Mouse (Mus musculus) ovary, postnatal 10 days (tissue): ENCODE results near the gene Rpgrip1l.

ENCODE experiments used
- DNase-seq: peaks from one replicate; pipeline ENCODE4 v3.0.0; 2022; ENCODE audit warnings: low spot score

Gene Rpgrip1l

DNA sequence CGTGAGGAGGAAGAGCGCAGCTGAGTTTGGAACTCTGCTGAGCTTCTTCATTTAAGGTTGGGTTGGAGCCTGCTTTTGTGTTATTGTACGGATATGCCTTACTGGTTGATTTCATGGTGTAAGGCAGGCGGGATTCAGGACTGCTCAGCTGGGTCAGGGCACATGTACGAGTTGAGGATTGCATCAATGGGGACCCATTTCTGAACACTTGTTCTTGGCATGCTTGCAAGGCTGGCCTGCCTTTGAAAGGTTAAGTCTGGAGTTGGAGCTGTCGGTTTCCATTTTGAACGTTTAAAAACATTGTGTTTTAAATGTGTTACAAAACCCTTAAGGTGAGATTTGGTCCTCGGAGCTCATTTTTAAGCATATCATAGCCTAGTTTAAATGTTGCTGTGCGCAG lies 16.0 kb upstream of the Rpgrip1l start:
- no peak for DNase-seq

GRCm38 (mm10) chr8:91327471-91328205 lies 14.6 kb upstream of the Rpgrip1l start:
- DNase-seq, result no peak

DNA sequence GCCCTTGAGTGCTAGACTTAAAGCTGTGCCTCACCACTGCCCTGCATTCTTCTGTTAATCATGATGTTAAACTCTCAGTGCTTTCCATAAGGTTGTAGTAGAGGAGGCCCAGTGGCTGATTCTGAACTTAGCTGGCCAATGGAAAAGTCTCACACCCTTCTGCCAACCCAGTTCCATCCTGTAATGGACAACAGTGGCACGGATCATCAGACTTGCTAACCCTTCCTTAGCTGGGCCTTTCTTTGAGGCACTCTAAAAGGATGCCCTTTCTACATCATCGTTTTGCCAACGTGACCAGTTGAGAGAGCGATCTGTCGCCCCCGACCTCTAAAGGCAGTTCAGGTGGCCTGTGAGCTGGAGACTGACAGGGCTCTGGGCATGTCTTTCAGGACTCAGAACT lies 13.9 kb upstream of the Rpgrip1l start:
- no peak for DNase-seq

GRCm38 (mm10) chr8:91326018-91326417 lies 13.0 kb upstream of the Rpgrip1l start:
- DNase-seq, result no peak

DNA sequence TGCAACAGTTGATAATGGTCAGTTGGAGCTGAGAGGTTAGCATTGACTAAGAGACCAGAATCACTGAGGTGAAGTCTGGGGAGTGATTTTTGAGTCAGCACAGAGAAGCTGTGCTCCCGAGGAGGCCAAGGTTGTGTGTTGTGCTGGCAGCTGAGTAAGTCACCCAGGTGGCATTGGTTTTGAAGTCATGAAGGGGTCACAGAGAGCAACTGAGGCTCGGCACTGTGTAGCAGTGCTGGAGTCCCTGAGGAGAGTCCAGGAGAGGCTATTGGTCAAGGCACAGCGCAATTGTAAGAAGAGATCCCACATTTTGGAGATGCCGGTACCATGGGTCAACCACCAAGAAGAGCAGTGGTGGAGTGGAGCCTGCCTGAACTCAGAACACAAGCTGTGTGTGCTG lies 11.9 kb upstream of the Rpgrip1l start:
- DNase-seq, result no peak

DNA sequence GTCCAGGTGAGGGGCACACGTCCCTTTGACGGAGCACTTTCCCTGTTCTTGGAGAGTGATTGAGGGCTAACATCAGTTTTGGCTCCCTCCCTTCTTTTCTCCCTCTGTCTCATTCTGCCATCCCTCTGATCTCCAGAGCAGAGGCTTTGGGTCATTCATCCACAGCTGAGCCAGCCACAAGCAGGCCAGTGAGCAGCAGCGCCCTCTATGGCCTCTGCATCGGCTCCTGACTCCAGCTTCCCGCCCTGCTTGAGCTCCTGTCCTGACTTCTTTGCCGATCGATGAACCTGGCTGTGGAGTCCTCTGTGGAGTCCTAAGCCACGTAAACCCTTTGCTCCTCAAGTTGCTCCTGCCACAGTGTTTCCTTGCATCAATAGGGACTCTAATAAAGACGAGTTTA lies 11.2 kb upstream of the Rpgrip1l start:
- DNase-seq, result no peak

DNA sequence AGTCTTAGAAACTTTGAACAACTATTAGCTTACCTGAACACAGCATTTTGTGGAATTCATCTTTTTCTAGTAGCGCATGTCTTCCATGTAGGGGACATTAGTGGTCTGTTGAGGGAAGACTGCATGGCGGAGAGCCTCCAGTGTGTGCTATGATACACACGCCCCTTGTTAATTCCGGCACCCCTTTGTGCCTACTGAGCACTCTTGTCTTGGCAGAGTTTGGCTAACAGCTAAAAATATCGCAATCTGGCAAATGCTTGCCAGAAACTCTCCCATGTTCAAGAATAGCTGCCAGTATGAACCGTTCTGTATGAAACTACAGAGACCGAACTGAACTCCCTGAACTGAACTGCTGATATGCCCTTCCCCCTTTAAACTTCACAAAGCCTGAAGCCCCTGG lies 10.4 kb upstream of the Rpgrip1l start:
- DNase-seq, result no peak

- DNase-seq, result no peak
These were observed 6.1 kb upstream of the Rpgrip1l start for GRCm38 (mm10) chr8:91318938-91319729.

DNA sequence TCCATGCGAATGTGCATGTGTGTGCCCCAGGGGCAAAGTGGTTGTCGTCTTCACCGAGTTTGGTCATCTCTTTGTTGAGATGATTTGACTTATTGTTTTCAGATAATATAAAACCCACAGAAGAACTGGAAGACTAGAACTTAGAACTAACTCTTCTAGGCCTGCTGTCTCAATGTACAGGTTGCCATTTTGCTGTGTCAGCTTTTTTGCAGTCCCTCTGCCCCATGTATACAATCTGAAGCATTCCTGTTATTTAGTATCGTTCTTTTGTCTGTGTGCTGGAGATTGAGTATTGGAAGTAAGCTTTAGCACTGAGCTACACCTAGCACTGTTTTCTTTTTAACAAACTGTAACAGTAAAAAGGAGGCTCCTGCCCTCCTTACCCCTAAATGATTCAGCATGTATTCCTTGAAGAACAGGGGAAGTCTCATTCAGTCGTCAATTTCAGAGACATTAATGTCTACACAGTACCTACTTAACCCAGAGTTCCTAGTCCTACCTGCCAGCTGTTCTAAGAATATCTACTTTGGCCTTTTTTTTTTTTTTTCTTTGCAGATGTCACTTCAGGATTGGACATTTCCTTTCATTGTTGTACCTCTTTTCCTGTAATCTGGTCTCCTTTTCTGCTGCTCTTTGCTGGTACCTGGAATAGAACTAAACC lies 4.6 kb upstream of the Rpgrip1l start:
- no peak for DNase-seq

- no peak for DNase-seq
These were observed 720 bp downstream of the Rpgrip1l start for GRCm38 (mm10) chr8:91312342-91312741.

DNA sequence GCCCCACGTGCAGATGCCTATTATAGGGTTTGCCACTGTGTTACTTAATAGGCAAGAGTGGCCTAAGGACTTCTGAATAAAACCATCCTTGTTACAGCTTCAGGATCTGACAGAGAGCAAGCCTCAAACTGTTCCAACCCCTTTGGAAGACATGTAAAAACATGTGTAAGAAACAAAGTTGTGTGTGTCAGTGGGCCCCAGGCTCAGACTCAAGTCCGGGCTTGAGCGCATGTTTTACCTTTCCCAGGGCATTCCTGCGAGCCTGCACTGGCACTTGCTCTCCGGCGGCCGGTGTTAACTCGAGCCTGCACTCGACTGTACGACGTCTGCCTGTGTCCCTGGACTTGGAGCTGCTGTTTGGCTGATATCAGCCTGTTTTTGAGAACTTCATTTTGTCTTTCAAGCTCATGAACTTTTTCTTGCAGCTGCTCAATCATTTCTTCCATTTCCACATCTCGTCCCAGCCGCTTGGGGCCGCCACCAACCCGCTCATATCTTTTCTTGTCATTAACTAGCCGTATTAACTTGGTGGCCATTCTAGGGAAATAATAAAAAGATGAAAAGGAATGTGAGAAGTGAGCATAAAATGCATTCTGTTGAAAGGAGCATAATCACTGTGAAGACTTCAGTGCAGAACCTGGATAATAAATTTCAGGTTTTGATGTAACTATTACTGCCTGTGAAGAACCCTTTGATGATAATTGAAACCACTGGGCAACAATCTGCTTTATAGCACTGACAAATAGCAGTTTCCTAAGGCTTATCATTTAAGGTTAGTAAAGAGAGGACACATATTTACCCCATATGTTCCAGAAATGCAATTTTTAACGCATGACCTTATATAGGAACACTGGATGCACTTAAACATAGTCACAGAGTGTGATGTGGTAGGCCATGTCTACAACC lies 8.3 kb downstream of the Rpgrip1l start:
- DNase-seq, result no peak

DNA sequence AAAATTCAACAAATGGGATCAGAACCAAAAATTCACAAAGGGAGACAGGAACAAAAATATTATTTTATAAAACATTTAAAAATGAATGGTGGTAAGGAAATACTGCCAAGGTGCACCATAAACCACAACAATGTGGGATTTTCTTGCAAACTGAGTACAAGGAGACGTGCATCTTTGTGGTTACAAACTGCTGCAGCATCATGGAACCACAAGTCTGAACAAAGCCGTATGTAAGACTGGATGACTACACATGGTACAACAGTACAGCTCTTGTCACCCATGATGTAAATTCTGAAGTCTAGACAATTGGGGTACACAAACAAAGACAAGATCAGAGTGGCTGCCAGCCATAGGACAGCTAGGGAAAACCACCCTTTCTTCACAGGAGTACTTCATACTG lies 14.4 kb downstream of the Rpgrip1l start:
- DNase-seq, result no peak

DNA sequence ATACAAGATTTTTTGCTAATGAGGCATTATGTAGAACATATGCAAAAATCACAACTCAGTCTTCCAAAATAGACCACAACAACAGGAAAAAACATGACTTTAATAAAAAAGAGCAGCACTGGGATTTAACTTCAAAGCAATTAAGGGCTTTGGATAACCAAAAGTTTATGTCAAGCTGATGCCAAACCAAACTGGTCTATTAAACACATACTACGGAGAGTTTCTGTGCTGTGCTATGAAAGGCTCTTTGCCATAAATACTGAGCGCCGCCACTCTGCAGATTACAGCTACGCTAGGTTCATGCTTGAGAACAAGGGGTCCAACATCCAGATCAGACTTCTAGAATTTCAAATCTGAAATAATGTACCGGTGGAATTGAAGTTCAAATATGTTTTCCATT lies 17.3 kb downstream of the Rpgrip1l start:
- DNase-seq, result no peak

DNA sequence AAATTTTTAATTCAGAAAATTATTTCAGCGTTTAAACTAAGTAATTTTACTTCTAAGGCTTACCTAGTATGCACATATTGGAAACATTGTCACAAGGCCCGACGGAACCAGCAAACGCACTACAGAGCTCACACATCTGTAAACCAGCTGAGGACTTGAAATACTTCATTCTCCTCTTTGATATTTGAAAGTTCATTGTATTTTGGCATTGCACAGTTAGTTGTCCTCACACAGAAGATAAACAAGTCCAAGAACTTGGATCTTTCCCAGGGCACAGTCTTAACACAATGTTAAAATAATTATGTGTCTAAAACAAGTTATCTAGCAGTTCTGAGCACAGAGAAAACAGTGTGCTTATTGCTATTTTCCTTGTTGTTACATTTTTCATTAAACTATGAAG lies 22.5 kb downstream of the Rpgrip1l start:
- DNase-seq, result no peak

- no peak for DNase-seq
These were observed 26.8 kb downstream of the Rpgrip1l start for GRCm38 (mm10) chr8:91286237-91286636.

DNA sequence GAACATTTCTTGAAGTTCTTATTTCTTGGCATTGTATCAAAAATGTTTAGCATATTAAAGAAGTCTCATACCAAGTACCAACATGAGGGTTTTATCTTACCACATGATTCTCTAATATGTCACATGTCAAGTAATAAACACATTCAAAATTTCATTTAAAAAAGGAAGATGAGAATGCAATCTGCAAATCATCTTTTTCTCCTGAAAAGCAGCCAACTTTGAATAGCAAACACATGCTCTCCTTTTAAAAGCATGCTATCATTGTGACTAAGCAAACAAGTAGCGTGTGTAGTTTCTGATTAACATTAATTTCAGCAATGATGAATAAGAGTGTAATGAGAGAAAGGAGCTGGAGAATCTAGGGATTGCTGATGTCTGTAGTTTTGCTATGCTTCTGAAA lies 29.2 kb downstream of the Rpgrip1l start:
- no peak for DNase-seq

DNA sequence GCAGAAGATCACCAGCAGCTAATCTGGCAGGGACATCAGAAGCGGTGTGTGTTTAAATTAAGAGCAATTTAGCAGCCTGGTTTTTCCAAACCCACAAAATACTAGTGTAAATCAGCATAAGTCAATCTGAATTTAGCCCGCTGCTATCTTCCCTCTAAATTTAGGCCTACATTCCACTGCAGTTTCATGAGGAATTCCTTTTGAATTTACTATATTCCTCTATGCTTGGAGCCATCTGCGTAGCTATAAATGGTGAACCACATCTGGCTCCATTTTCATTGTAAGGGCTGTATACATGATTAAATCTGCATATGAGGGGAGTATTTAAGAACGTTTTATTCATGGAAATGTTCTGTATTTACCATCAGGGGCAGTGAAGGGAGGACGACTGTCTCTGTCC lies 30.4 kb downstream of the Rpgrip1l start:
- DNase-seq, result no peak

DNA sequence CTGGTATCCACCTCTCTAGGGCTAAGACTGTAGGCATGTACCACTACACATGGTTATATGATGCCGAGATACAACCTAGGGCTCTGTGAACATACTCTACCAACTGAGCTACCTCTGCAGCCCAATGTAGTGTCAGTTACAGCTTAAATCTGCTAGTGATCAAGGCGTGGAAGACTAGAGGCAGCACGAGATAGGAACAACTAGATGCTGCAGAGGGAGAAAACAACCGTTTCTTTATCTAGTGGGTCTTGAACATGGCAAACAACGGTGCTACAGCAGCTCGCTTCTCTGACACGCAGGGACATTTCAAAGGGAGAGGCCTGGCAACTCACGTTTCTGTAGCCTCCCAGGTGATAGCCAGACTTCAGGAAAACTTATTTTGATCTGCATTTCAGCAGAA lies 31.5 kb downstream of the Rpgrip1l start:
- no peak for DNase-seq

DNA sequence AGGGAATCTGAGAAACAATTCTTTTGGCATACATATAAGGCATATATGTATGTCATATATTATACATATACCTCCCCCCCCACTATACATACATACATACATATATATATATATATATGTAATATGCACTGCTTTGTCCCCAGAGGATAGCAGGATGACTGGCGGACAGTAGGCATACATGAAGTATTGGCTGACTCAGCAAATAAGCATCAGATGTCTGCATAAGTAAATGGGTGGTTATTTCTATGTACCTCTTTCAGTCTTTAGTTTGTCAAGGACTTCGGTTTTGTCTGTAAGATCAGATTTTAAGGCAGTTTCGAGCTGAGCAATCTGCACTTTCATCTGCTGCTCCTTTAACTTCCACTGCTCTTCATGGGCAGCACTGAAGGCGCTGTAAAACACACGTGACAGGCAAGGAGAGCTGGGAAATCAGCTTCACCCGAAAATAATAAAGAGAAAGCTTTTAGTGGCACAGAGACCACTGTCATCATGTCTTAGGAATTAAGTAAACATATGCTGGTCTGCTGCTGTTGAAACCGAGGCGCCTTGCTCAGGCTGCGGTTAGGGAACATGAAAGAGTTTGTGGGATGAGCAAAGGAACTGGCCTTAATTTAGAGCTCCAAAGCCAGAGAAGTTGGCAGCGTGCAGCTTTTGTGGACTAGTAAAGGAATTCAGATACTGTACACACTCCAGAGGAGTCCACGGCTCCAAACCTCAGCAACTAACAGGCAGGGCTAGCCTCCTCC lies 32.4 kb downstream of the Rpgrip1l start:
- no peak for DNase-seq

DNA sequence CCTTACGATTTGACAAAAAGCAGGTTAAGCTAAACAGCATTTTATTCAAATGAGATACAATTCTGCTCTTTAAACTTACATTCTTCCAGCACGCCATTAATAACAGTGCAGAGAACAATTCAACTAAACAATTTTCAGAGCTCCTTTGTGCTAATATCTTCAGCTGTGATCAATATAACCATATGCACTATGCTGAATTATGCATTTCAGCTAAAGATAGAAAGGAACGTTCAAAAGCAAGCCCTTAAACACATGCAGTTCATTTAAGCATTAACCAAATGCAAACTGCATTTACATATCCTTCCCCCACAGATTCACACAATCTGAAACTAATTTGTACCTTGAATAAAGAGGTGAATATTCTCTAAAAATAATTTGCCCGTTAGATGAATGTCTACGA lies 35.0 kb downstream of the Rpgrip1l start:
- no peak for DNase-seq

- no peak for DNase-seq
These were observed 36.7 kb downstream of the Rpgrip1l start for GRCm38 (mm10) chr8:91276337-91276736.
